Mouse (Mus musculus) liver, embryonic 12.5 days (tissue): ENCODE data around the gene Trpm3. TPM values are rescaled to one million over a fixed set of nuclear protein-coding genes. Genes with fewer than 3 reads are reported as not detected.
"Not testable (repeated sequence)": the region's sequence is repeated elsewhere in the genome, so short reads cannot be mapped to it uniquely, and the experiment has no call there.

Source experiments
- ATAC-seq: fragments of 200-750 bp; cut with Nextera tagmentation; 2 replicates; pipeline ENCODE4 v1.8.0; 2017; ENCODE audit warnings: moderate number of reproducible peaks, mild to moderate bottlenecking, moderate library complexity
- H3K27ac ChIP-seq: fragments of 300-500 bp; sonication (generic); 2 replicates; pipeline ENCODE4 v1.5.1; 2016; ENCODE audit warnings: mild to moderate bottlenecking
- H3K27me3 ChIP-seq: fragments of 300-500 bp; sonication (generic); replicated peaks from 2 replicates; pipeline ENCODE4 v1.6.1; 2016; ENCODE audit warnings: mild to moderate bottlenecking, moderate library complexity
- H3K36me3 ChIP-seq: fragments of 300-500 bp; sonication (generic); 2 replicates; pipeline ENCODE4 v1.6.1; 2016; ENCODE audit warnings: mild to moderate bottlenecking, moderate library complexity
- H3K4me1 ChIP-seq: fragments of 300-500 bp; sonication (generic); 2 replicates; pipeline ENCODE4 v1.6.1; 2016
- H3K4me2 ChIP-seq: fragments of 300-500 bp; sonication (generic); 2 replicates; pipeline ENCODE4 v1.6.1; 2016; ENCODE audit warnings: mild to moderate bottlenecking, moderate library complexity
- H3K4me3 ChIP-seq: fragments of 300-500 bp; sonication (generic); 2 replicates; pipeline ENCODE4 v1.5.1; 2016; ENCODE audit warnings: mild to moderate bottlenecking, moderate library complexity
- H3K9ac ChIP-seq: fragments of 300-500 bp; sonication (generic); 2 replicates; pipeline ENCODE4 v1.6.1; 2016; ENCODE audit warnings: mild to moderate bottlenecking, moderate library complexity
- H3K9me3 ChIP-seq: fragments of 300-500 bp; sonication (generic); replicated peaks from 2 replicates; pipeline ENCODE4 v1.6.1; 2016; ENCODE audit warnings: mild to moderate bottlenecking, moderate library complexity
- WGBS: fragments of 180-500 bp; shearing (Covaris S2); methylation state at CpG from one replicate; pipeline ENCODE4 v1.1.7; 2016; ENCODE audit not compliant: insufficient replicate concordance; 5-methylcytosine and 5-hydroxymethylcytosine counted together
- polyA plus RNA-seq: library from polyadenylated mRNA; unstranded; fragments of >200 nt; fragmentation: Nextera tagmentation; extraction: Ambion mirVana; gene quantifications from 2 replicates; pipeline ENCODE4 v1.2.1, GENCODE M21; 2016

The Trpm3 gene
- polyA plus RNA-seq, 1 experiment from 2014 or later = not detected

DNA sequence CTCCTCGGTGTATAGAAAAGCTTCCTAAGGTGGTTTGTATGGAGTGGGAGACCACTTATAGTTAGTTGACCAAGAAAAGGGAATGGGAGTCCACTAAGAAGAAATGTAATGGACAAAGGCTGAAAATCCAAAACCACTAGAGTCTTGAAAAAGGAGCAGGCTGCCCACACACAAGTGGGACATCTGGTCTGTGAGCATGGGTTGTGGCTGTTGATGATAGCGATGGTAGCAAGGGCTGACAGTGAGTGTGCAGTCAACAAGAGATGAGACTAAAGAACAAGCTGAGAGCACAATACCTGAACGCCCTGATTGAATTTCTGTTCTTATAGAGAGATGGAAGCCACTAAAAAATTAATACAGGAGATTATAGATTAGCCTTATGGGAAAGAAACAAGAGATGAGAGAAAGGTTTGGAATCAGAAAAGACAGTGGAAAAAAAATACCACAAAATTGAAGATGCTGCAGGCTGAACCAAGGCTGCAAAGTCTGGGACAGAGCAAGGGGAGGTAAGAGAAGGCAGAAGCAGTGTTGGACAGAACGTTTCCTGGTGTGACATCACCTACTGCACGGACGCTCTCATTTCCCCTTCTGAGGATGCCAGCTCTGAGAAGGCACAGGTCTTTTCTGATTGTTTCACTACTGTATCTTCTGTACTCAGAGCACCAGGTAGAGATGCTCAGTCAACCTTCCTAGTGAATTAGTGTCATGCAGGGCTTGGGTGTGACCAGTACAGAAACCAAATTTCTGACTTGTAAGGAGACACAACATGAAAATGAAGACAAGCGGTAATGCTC is 710.1 kb downstream of the Trpm3 start:
- Histone ChIP-seq H3K27me3 (no peaks in the 10 kb centered on the region), H3K27ac (no peak overlapping the region), H3K36me3 (no peaks in the 10 kb centered on the region), H3K9me3 (no peaks in the 10 kb centered on the region), H3K4me1 (no peaks in the 10 kb centered on the region), H3K4me3 (no peak overlapping the region), H3K4me2 (no peak overlapping the region), H3K9ac (no peak overlapping the region)
- ATAC-seq = no peak
- WGBS = 64% methylated on average over 7 of the region's 7 CpGs

DNA sequence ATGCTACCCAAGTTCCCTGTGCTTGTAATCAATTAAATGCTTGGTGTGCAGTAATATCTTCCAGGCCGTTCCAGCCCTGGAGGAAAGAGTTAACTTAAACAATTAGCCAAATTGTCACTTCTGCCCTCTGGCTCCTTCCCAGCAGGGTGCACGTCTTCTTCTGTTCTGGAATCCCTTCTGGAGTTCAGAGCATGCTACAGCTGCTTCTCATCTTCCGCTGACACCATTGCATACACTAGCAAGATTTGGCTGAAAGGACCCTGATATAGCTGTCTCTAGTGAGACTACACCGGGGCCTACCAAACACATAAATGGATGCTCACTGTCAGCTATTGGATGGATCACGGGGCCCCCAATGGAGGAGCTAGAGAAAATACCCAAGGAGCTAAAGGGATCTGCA is 712.6 kb downstream of the Trpm3 start:
- not testable (repeated sequence) for H3K4me3 ChIP-seq, H3K36me3 ChIP-seq, H3K9ac ChIP-seq, H3K27ac ChIP-seq, H3K9me3 ChIP-seq, H3K27me3 ChIP-seq, H3K4me2 ChIP-seq, ATAC-seq, H3K4me1 ChIP-seq
- 65% methylated on average over 5 of the region's 5 CpGs for whole genome bisulfite sequencing

DNA sequence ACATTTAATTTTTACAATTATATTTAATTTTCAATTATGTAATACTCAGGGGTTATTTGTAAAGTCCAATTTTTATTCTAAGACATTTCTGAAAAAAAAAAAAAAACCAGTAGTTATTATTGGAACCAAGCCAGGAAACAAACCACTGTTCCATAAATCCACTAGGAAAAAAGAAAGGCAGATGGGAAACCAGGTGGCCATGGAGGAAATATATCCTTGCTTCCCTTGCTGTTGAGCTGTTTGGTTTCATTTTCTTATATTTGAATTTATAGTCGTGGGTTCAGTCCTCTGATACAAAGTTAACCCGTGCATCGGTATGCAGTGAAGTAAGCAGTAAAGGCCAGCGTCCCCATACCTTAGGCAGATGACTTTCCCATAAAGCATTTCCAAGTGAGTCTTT is 720.8 kb downstream of the Trpm3 start:
- no peaks in the 10 kb centered on the region for H3K36me3 ChIP-seq
- no peak overlapping the region for H3K9ac ChIP-seq
- H3K4me3 ChIP-seq = no peak overlapping the region
- no peaks in the 10 kb centered on the region for H3K9me3 ChIP-seq
- no peak overlapping the region for H3K27ac ChIP-seq
- H3K4me1 ChIP-seq = no peaks in the 10 kb centered on the region
- H3K4me2 ChIP-seq = no peak overlapping the region
- 79% methylated on average over 4 of the region's 4 CpGs for WGBS
- ATAC-seq = no peak
- H3K27me3 ChIP-seq = no peaks in the 10 kb centered on the region

DNA sequence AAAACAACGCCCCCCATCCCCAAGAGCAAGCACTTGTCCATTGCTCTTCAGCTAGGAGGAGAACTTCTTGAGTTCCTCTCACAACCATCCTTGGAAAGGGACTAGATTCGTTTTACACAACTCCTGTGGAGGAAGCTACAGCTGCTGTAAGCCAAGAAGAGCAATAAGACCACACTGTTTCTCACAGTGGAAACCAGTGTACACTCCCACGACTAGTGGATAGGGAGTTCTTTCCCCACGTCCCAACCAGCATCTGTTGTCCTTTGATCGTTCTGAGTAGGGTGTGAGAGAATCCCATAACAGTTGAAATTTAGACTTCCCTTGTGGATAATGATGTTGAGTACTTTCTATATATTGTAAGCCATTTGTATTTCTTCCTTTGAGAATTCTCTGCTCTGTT is 728.6 kb downstream of the Trpm3 start:
- no peaks in the 10 kb centered on the region for H3K4me1 ChIP-seq
- 67% methylated on average over 5 of the region's 5 CpGs for WGBS
- H3K4me3 ChIP-seq = no peak overlapping the region
- H3K9me3 ChIP-seq = no peaks in the 10 kb centered on the region
- no peak overlapping the region for H3K9ac ChIP-seq
- no peak overlapping the region for H3K4me2 ChIP-seq
- H3K27ac ChIP-seq = no peak overlapping the region
- no peaks in the 10 kb centered on the region for H3K27me3 ChIP-seq
- H3K36me3 ChIP-seq = no peaks in the 10 kb centered on the region
- ATAC-seq = no peak

DNA sequence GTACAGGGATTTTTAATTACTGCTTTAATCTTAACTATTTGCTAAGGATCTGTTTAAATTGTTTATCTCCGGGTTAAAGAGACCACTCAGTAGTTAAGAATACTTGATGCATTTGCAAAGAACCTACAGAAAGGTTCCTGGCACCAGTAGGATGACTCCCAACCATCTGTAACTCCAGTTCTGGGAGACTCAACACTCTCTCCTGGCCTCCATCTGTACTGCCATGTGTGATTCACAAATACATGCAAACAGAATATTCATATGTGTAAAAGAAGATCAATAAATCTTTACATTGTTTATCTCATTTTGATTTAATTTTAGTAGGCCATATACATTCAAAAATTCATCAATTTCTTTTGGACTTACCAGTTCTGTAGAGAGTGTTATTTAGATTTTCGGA is 731.0 kb downstream of the Trpm3 start:
- 58% methylated on average over 2 of the region's 2 CpGs for WGBS

DNA sequence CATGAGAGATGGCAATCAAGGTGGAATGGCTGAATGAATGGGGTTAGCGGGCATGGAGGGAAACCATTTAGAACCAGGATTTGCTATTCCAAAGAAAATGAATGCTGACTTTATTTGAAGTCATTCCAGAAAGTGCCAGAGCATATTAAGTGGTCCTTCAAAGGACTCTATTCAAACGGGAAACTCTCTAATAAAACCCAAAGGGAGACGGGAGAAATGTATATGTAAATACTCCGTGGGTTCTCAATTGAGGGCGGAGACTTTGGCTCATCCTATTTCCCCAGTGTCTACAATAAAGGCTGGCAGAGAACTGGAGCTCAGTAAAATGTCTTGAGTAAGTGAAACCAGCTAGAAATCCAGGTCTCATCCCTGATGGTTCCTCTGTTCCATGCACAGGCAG is 733.6 kb downstream of the Trpm3 start:
- Histone ChIP-seq H3K4me1 (no peaks in the 10 kb centered on the region), H3K36me3 (no peaks in the 10 kb centered on the region), H3K9ac (no peak overlapping the region), H3K27me3 (no peaks in the 10 kb centered on the region), H3K4me2 (no peak overlapping the region), H3K27ac (no peak overlapping the region), H3K4me3 (no peak overlapping the region), H3K9me3 (no peaks in the 10 kb centered on the region)
- no peak for ATAC-seq
- WGBS = 61% methylated on average over 5 of the region's 5 CpGs

More for the DNA sequence above, 731.0 kb downstream of the Trpm3 start:
- Histone ChIP-seq H3K36me3 (no peaks in the 10 kb centered on the region), H3K4me3 (no peak overlapping the region), H3K27me3 (no peaks in the 10 kb centered on the region), H3K27ac (no peak overlapping the region), H3K9ac (no peak overlapping the region), H3K4me2 (no peak overlapping the region), H3K9me3 (no peaks in the 10 kb centered on the region), H3K4me1 (no peaks in the 10 kb centered on the region)
- ATAC-seq = no peak

DNA sequence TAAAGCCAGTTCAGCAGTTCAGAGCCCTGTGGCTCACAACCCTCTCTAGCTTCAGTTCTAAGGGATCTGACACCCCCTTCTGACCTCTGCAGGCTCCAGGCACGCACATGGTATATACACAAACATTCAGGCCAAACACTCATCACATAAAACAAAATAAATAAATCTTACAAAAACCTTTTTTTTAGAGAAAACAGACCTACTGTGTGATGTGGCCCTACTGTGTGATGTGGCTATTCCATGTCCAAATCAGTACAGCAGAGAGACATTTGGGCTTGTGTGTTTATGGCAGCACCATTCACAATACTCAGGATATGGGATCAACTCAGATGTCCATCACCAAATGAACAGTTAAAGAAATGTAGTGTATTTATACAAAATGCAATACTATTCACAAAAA is 741.4 kb downstream of the Trpm3 start:
- Histone ChIP-seq H3K9ac (no peak overlapping the region), H3K27ac (no peak overlapping the region), H3K4me3 (no peak overlapping the region), H3K4me2 (no peak overlapping the region), H3K4me1 (no peaks in the 10 kb centered on the region), H3K36me3 (no peaks in the 10 kb centered on the region), H3K27me3 (no peaks in the 10 kb centered on the region), H3K9me3 (no peaks in the 10 kb centered on the region)
- 53% methylated on average over 1 of the region's 1 CpGs for WGBS
- ATAC-seq = no peak

DNA sequence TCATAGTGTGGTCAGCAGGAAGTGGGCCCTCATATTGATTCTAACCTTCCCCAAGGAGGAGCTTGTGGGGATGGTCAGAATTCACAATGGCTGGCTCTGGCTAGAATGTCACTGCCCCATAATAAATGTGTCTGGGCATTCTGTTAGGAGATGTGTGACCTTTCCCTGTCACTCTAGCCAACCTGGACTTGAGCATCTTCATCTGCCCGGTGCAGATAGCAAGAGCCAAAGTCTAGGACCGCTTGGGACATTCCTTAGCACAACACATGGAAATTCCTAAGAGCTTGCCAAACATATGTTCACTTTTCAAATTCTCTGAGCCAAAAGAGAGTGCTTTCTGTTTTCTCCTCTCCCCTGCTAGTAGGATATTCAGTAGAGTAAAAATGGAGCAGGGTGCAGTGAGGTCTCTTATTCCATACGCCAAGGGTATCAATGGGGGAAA is 743.8 kb downstream of the Trpm3 start:
- 69% methylated on average over 3 of the region's 3 CpGs for WGBS
- no peak overlapping the region for H3K4me2 ChIP-seq
- H3K27me3 ChIP-seq = no peaks in the 10 kb centered on the region
- ATAC-seq = no peak
- no peaks in the 10 kb centered on the region for H3K4me1 ChIP-seq
- no peak overlapping the region for H3K27ac ChIP-seq
- no peak overlapping the region for H3K4me3 ChIP-seq
- no peak overlapping the region for H3K9ac ChIP-seq
- no peaks in the 10 kb centered on the region for H3K36me3 ChIP-seq
- H3K9me3 ChIP-seq = no peaks in the 10 kb centered on the region

DNA sequence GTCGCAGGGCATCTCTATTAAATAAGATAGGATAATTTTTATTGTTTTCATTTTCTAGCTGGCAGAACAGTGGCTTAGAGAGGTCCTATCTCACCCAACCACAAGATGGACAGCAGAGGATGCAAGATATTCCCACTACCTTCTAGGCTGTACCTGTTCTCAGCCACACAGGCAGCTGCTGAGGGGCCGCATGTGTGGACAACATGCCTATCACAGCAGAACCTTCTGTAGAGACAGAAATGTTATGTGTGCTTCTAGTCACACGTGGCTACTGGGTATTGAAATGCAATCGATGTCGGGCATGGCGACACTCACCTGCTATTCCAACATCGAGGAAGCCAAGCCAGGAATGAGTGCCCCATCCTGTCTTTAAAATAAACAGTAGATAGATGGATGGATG is 744.3 kb downstream of the Trpm3 start:
- Histone ChIP-seq H3K4me3 (no peak overlapping the region), H3K36me3 (no peaks in the 10 kb centered on the region), H3K9me3 (no peaks in the 10 kb centered on the region), H3K4me2 (no peak overlapping the region), H3K27me3 (no peaks in the 10 kb centered on the region), H3K27ac (no peak overlapping the region), H3K9ac (no peak overlapping the region), H3K4me1 (no peaks in the 10 kb centered on the region)
- ATAC-seq = no peak
- 72% methylated on average over 7 of the region's 7 CpGs for WGBS

DNA sequence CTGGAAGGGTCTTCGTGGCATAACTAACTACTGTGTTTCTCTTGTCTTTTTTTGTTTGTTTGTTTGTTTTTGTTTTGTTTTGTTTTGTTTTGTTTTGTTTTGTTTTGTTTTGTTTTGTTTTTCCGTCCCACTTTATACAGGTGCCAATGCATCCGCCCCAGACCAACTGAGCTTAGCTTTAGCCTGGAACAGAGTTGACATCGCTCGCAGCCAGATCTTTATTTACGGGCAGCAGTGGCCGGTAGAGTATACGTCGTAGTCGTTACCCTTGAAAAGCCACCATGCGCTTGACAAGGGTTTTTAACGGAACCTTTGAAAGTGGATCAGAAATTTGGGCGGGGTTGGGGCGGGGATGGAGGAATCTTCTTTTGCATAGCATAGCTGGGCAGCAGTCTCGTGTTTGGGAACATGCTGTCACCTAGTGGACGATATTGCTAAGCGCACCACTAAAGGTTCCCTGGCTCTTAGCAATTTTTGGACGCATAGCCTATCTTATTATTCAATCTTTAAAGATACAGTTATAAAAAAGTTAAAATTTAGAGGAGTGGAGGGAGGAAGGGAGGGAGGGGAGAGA is 745.0 kb downstream of the Trpm3 start:
- 24% methylated on average over 18 of the region's 18 CpGs for WGBS
- peak overlapping the region; percentile 29 for H3K4me2 ChIP-seq
- no peaks in the 10 kb centered on the region for H3K36me3 ChIP-seq
- H3K27me3 ChIP-seq = no peaks in the 10 kb centered on the region
- H3K27ac ChIP-seq = no peak overlapping the region
- H3K4me3 ChIP-seq = no peak overlapping the region
- no peak for ATAC-seq
- no peak overlapping the region for H3K9ac ChIP-seq
- no peaks in the 10 kb centered on the region for H3K9me3 ChIP-seq
- no peaks in the 10 kb centered on the region for H3K4me1 ChIP-seq

DNA sequence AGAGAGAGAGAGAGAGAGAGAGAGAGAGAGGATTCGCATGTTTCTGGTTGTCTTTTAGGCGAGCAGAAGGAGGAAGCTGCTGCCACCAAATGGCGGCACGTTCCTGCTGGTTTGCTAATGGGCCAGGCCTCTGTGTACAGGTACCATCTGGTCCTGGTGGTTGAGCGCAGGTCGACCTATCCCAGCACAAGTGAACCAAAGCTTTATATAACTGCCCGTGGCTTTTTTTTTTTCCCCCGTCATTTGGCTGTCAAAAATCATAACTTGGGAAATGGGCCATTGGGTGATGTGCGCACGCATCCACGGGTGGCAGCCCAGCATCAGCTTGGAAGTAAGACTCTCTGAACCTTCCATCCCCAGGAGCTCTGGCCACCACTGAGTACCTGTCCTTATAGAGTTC is 745.5 kb downstream of the Trpm3 start:
- no peak for ATAC-seq
- no peaks in the 10 kb centered on the region for H3K4me1 ChIP-seq
- no peaks in the 10 kb centered on the region for H3K9me3 ChIP-seq
- H3K27ac ChIP-seq = no peak overlapping the region
- no peaks in the 10 kb centered on the region for H3K36me3 ChIP-seq
- WGBS = 45% methylated on average over 11 of the region's 11 CpGs
- no peak overlapping the region for H3K4me3 ChIP-seq
- no peaks in the 10 kb centered on the region for H3K27me3 ChIP-seq
- peak overlapping the region; percentile 29; the same call in 1 of the 2 replicates for H3K4me2 ChIP-seq
- no peak overlapping the region for H3K9ac ChIP-seq

DNA sequence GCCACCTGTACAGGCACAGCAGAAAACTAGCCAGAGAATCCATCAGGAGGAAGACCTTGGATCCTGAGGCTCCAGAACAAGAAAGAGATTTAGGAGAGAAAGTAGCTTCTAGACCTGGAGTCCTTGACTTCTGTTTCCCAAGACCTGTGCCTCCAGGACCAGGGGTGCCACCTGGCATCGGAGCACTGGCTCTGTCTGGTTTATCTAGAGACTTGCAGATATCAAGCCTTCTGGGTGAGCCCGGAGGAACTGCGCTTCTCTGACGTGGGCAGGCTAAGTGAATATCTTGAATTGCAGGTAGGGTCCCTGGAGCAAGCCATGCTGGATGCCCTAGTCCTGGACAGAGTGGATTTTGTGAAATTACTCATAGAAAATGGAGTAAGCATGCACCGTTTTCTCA is 746.2 kb downstream of the Trpm3 start:
- no peak for ATAC-seq
- Histone ChIP-seq H3K9ac (no peak overlapping the region), H3K9me3 (no peaks in the 10 kb centered on the region), H3K4me3 (no peak overlapping the region), H3K4me2 (no peak overlapping the region), H3K27ac (no peak overlapping the region), H3K36me3 (no peaks in the 10 kb centered on the region), H3K27me3 (no peaks in the 10 kb centered on the region), H3K4me1 (no peaks in the 10 kb centered on the region)
- 77% methylated on average over 5 of the region's 5 CpGs for WGBS

DNA sequence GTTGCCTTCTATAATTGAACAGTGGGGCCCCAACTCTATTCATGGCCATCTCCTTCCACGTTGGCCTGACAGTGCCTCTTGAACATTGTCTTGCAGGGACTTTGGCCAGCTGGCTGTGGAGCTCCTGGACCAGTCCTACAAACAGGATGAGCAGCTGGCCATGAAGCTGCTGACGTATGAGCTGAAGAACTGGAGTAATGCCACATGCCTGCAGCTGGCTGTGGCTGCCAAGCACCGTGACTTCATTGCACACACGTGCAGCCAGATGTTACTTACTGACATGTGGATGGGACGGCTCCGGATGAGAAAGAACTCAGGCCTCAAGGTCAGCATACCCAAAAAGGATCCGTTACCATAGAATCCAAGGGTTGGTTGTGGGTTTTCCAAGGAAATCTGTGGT is 763.0 kb downstream of the Trpm3 start:
- no peak for ATAC-seq
- H3K9ac ChIP-seq = no peak overlapping the region
- no peaks in the 10 kb centered on the region for H3K4me1 ChIP-seq
- H3K4me3 ChIP-seq = no peak overlapping the region
- no peak overlapping the region for H3K4me2 ChIP-seq
- no peaks in the 10 kb centered on the region for H3K9me3 ChIP-seq
- H3K27me3 ChIP-seq = no peaks in the 10 kb centered on the region
- no peak overlapping the region for H3K27ac ChIP-seq
- 69% methylated on average over 7 of the region's 7 CpGs for WGBS
- H3K36me3 ChIP-seq = no peaks in the 10 kb centered on the region
